Mouse (Mus musculus) layer of hippocampus, adult 9-11 months (tissue): ENCODE results near the gene Degs2.

Experiments used
- DNase-seq: peaks from one replicate; pipeline ENCODE4 v3.0.0; 2022

Degs2 gene

GRCm38 (mm10) chr12:108699576-108699975 lies 2.5 kb downstream of the Degs2 start:
- no peak for DNase-seq

GRCm38 (mm10) chr12:108698697-108699471 lies 3.2 kb downstream of the Degs2 start:
- DNase-seq = no peak

DNA sequence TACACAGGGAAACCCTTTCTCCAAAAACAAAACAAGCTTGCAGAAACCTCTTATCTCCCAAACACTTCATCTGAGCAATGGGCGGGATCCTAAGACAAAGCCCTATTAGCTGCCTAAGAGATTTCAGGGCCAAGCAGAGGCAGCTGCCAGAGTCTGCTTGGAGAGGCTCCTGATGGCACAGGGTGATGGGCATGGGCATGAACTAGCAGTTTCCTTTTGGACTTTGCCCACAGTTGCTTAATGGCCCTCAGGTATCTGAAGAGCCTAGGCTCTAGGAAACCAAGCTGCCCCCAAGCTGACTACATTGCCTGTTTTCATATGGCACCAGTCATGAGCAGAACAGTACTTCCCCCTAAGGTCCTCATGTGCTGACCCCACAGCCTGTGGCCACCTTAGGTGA lies 7.9 kb downstream of the Degs2 start:
- no peak for DNase-seq

GRCm38 (mm10) chr12:108693592-108693991 lies 8.5 kb downstream of the Degs2 start:
- DNase-seq = no peak

DNA sequence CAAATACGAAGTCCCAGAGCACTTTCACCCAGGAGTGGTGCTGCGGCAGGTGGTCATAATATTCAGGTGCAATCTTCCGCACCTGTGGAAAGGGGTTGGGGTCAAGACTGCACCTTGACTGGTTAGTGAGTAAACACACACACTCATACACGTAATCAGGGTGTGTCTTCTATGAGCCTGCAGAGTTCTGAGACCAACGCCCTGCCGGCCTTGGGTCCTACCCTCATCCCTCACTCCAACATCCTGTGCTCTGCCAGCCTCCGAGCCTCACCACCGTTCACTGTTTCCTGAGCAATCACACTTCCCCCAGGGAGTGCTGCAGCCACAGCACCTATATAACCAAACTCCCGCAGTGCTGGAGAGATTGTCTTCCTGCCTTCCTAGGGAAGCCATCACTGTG lies 11.6 kb downstream of the Degs2 start:
- no peak for DNase-seq

DNA sequence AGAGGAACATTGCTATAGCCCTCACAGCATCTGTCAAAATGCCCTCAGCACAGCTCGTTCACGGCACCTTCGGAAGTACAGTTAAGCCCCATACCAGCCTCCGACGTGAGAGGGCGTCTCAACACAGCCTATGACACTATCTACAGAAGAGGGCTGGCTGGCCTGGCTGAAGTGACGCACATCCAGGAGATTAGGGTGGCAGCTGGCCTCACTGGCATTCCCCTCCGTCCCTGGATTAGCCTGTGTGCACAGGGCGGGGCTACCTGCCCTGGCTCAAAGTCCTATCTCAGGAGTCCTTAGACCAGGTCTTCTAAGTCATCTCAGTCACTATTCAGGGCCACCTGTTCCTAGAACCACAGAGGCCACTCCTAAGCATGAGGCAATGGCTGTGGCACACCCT lies 12.9 kb downstream of the Degs2 start:
- no peak for DNase-seq

DNA sequence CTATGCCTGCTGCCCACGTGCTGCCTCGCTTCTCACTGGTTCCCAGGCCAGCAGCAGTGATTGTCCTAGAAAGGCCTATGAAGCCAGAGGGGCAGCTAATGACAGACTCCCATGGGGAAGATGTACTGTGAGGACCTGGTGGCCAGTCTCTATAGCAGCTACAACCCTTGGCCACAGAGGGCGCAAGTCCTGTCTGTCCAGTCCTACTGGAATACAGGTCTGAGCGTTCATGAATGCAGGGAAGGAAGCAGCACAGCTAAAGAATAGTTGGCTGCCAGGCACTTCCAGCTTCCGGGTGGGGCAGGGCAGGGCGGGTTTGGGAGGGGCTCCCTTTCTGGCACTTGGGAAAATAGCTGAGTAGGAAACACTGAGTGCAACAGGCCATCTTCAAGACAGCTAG lies 15.2 kb downstream of the Degs2 start:
- no peak for DNase-seq

DNA sequence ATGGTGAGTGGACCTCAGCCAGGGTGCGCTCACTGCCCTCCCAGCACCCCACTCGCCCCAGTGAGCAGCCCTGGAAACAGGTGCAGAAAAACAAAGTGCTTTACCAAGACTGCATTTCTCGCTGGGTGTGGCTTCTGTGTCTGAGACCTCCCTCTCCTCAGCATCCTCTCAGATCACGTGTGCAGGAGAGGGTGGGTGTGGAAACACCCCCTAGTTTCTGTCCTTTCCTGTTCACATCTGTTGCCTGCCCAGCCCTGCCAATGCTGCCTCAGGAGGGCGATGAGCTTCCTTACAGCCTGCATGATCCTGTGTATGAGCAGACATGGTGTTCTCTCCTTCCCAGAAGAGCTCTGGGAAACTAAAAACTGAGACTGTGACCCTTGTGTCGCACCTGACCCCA lies 15.7 kb downstream of the Degs2 start:
- peak; percentile 40 for DNase-seq

DNA sequence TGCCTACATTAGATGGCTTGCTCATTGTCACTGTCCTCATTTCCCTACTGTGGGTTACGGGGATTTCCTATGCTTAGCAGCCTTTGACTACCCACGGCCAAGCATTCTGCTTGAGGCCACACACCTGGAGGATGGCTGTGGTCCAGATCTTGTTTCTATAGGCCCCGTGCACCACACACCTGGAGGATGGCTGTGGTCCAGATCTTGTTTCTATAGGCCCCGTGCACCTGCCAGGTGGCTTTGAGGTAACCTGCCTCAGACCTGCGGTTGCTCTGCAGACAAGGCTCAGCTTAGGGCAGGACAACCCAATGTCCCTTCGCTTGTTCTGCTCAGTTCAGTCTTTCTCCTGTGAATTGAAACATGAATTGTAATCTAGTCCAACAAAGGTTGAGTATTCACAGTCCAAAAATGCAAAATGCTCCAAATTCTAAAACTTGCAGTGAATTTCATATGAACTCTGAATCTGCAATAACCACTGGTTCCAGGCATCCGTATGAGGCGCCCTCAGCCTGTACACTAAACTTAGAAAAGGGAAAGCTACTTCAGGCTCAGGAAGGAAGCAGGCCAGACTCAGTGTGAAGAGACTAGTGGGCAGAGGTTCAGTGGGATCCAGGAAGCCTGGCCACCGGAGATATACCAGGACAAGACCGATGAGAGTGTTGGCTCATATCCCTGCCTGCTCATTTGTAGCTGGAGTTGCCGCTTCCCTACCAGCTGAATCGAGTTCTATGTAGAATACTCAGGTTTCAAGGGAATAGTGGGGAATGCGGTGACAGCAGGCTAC lies 19.7 kb downstream of the Degs2 start:
- no peak for DNase-seq

- DNase-seq = no peak
Observed at GRCm38 (mm10) chr12:108680861-108681260, 21.3 kb downstream of the Degs2 start.

DNA sequence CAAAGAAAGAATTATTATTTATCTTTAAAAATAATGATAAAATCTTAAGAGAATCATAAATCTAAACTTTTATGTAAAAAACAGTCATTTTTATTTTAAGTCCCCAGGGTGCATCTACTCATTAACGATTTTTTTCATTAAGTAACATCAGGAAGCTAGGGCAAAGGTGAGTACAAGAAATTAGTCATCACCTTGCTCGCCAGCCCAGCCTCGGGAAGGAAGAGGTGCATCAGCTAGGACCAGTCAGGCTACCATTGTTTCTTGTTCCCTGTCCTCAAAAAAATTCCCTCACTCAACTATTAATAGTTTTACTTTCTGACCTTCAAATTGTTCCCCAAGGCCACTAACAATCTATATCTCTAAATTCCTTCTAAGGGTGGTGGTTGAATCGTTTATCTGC lies 23.7 kb downstream of the Degs2 start:
- DNase-seq = no peak

GRCm38 (mm10) chr12:108677116-108677515 lies 25.0 kb downstream of the Degs2 start:
- no peak for DNase-seq

GRCm38 (mm10) chr12:108675614-108676401 lies 26.3 kb downstream of the Degs2 start:
- no peak for DNase-seq

- no peak for DNase-seq
Observed at GRCm38 (mm10) chr12:108674916-108675315, 27.2 kb downstream of the Degs2 start.

DNA sequence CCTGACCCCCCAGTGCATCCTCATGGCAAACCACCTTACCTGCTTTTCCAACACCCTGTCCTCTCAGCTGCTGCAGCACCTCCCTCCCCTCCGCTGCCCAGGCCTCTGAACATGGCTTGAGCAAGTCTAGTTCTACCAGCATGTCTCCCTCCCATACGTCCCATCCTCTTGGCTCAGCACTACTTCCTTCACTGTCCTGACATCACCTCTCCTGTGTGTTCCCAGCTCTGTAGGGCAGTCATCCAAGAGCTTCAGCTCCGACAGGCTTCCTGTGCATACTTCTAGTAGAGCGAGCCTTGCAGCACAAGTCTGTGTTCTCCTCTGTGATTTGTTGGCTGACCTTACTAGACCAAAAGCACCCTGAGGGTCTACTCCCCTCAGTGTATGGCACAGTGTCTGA lies 27.6 kb downstream of the Degs2 start:
- DNase-seq = peak; percentile 75

GRCm38 (mm10) chr12:108673546-108673945 lies 28.6 kb downstream of the Degs2 start:
- no peak for DNase-seq

- no peak for DNase-seq
Observed at GRCm38 (mm10) chr12:108672908-108673307, 29.2 kb downstream of the Degs2 start.

- no peak for DNase-seq
Observed at GRCm38 (mm10) chr12:108671541-108671940, 30.6 kb downstream of the Degs2 start.

DNA sequence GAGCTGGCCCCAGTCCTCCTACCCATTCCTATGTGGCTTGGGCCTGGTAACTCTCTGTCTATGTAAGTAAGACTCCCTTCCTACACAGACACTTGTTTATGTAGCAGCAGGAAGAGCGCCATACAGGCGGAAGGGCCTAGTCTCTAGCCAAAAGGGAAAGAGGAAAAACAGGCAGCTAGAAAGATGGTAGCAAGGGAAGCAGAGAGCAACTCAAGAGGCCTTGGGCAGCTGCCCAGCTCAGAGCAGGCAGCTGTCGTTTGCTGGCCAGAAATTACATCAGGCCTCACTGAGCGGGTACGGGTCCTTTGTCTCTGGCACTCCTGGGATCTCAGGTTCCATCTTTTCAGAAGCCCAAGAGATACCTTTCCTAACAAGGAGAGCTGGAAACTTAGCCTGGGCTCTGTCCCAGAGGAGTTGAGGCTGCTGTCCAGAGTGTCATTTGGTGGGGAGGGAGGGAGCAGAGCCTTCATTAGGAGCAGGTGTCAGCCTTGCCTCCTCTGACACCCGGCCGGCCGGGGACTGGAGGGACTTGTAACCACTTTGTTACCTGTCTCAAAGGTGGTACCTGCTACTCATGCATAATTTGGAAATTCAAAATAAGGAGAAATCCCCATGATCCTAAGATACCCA lies 33.4 kb downstream of the Degs2 start:
- no peak for DNase-seq

DNA sequence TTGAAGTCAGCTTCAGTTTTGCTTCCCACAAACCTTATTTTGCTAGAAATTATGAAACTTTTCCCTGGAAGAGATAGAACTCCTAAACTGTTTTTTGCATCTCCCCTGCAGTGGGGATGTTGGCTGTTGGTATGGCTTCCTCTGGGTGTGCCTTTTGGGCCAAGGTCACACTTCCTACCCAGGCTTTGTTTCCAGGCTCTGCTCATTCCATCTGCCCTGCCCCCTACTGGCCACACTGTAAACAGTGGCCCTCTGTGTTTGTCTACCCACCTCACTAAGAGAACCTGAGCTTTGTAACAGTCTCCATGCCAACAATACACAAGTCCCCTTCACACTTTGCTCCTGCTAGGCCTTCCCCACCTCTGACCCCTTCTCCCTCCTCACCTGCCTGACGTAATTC lies 44.8 kb downstream of the Degs2 start:
- no peak for DNase-seq

GRCm38 (mm10) chr12:108653358-108654335 lies 48.5 kb downstream of the Degs2 start:
- no peak for DNase-seq
